Mouse (Mus musculus) midbrain, postnatal 0 days (tissue): ENCODE measurements around the gene Col4a2. TPM values are rescaled to one million over a fixed set of nuclear protein-coding genes. Genes with fewer than 3 reads are reported as not detected.

ENCODE experiments used
- ATAC-seq: fragments of 200-750 bp; cut with Nextera tagmentation; 2 replicates; pipeline ENCODE4 v1.8.0; 2017; ENCODE audit warnings: moderate number of reproducible peaks, mild to moderate bottlenecking, moderate TSS enrichment, moderate library complexity; ENCODE audit not compliant: low FRiP score
- DNase-seq: peaks from one replicate; pipeline ENCODE4 v3.0.0-alpha.2; 2015; ENCODE audit warnings: low spot score
- H3K27ac ChIP-seq: fragments of 300-500 bp; sonication (generic); 2 replicates; pipeline ENCODE4 v1.5.1; 2014; ENCODE audit warnings: low read depth, mild to moderate bottlenecking, low read length, mixed read lengths
- H3K27me3 ChIP-seq: fragments of 300-500 bp; sonication (generic); 2 replicates; pipeline ENCODE4 v1.6.1; 2014; ENCODE audit warnings: low read length, control low read depth, mixed read lengths; ENCODE audit not compliant: insufficient read depth
- H3K36me3 ChIP-seq: fragments of 300-500 bp; sonication (generic); 2 replicates; pipeline ENCODE4 v1.6.1; 2014; ENCODE audit warnings: low read length, control low read depth, mixed read lengths; ENCODE audit not compliant: insufficient read depth
- H3K4me1 ChIP-seq: fragments of 300-500 bp; sonication (generic); 2 replicates; pipeline ENCODE4 v1.6.1; 2014; ENCODE audit warnings: mild to moderate bottlenecking, control low read depth, antibody characterized with exemption, low read length, mixed read lengths; ENCODE audit not compliant: insufficient read depth
- H3K4me2 ChIP-seq: fragments of 300-500 bp; sonication (generic); 2 replicates; pipeline ENCODE4 v1.6.1; 2014; ENCODE audit warnings: low read depth, mild to moderate bottlenecking, low read length, mixed read lengths; ENCODE audit not compliant: poor library complexity, severe bottlenecking
- H3K4me3 ChIP-seq: fragments of 300-500 bp; sonication (generic); 2 replicates; pipeline ENCODE4 v1.5.1; 2014; ENCODE audit warnings: low read depth, mild to moderate bottlenecking, low read length, moderate library complexity
- H3K9ac ChIP-seq: fragments of 300-500 bp; sonication (generic); replicated peaks from 2 replicates; pipeline ENCODE4 v1.6.1; 2014; ENCODE audit warnings: mild to moderate bottlenecking, low read length, moderate library complexity, mixed read lengths; ENCODE audit not compliant: poor library complexity, severe bottlenecking
- H3K9me3 ChIP-seq: fragments of 300-500 bp; sonication (generic); 2 replicates; pipeline ENCODE4 v1.6.1; 2016; ENCODE audit warnings: low read length, control low read depth
- CTCF ChIP-seq: IDR thresholded peaks from 2 replicates; pipeline ENCODE4 v1.5.1; 2016; ENCODE audit warnings: antibody characterized with exemption, mild to moderate bottlenecking
- WGBS: fragments of 180-500 bp; shearing (Covaris S2); extraction: QIAGEN DNeasy Blood & Tissue Kit; methylation state at CpG from one replicate; pipeline ENCODE4 v1.1.7; 2014; 5-methylcytosine and 5-hydroxymethylcytosine counted together
- polyA plus RNA-seq: library from polyadenylated mRNA; unstranded; fragments of >200 nt; fragmentation: Nextera tagmentation; extraction: Ambion mirVana; gene quantifications from 2 replicates; pipeline ENCODE4 v1.2.1, GENCODE M21; 2015
- total RNA-seq: library from RNA; depleted of rRNA; stranded (reverse); fragments of >200 nt; gene quantifications from 2 replicates; pipeline ENCODE4 v1.2.3, GENCODE M21; 2014

Gene Col4a2
- total and polyA plus RNA-seq, 2 experiments from 2014 or later: 31.3 to 92.5 TPM

GRCm38 (mm10) chr8:11340310-11341110 is 27.9 kb downstream of the Col4a2 start:
- TF ChIP-seq CTCF: no peak
- Histone ChIP-seq H3K9me3 (no peaks in the 10 kb centered on the region), H3K27ac (no peak overlapping the region), H3K9ac (no peak overlapping the region), H3K36me3 (no peaks in the 10 kb centered on the region), H3K27me3 (no peaks in the 10 kb centered on the region), H3K4me1 (no peaks in the 10 kb centered on the region), H3K4me2 (no peak overlapping the region), H3K4me3 (no peak overlapping the region)
- WGBS: 79% methylated on average over 12 of the region's 12 CpGs
- no peak for DNase-seq
- no peak for ATAC-seq

DNA sequence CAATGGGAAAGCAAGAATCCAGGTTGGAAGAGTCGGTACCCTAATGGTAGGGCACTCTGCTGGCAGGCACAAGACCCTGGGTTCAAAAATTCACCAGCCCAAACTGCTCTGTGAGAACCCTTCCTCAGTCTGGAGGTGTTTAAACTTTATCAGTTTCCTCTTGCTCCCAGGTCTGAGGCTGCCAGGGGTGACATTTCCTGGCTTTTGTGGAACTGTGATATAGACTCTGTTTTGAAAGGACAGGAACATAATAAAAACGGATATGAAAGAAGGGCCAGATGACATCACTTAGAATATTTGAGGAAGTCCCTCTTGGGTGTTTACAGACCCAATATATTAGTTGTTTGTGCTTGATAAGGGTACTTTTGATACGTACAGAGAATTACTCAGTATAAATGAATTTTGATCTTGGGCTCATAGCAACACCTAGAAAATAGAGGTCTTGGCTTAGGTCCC is 28.5 kb downstream of the Col4a2 start:
- Histone ChIP-seq H3K9ac (no peak overlapping the region), H3K4me2 (no peak overlapping the region), H3K36me3 (no peaks in the 10 kb centered on the region), H3K27ac (no peak overlapping the region), H3K4me1 (no peaks in the 10 kb centered on the region), H3K9me3 (no peaks in the 10 kb centered on the region), H3K27me3 (no peaks in the 10 kb centered on the region), H3K4me3 (no peak overlapping the region)
- ATAC-seq: no peak
- WGBS: 82% methylated on average over 3 of the region's 3 CpGs
- DNase-seq: no peak
- TF ChIP-seq CTCF: no peak

DNA sequence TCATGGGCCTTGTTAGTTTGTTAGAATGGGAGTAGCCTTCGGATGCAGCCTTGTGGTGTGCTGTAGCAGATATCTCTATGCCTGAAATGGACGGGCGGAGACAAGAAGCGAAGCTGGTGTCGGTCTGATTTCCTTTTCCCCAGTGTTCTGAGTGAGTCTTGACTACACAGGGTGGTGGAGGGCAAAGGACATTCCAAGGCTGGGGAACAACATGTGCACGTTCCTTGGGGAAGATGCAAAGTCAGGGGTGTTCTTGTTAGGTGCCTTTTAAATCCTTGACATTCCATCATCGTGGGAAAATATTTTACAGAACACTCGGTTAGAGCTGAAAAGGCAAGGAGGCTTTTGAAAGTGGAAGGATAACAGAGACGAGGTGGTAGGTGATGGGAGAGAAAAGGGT is 31.9 kb downstream of the Col4a2 start:
- H3K36me3 ChIP-seq: no peaks in the 10 kb centered on the region
- H3K27ac ChIP-seq: no peak overlapping the region
- no peak overlapping the region for H3K4me2 ChIP-seq
- no peak for DNase-seq
- no peaks in the 10 kb centered on the region for H3K4me1 ChIP-seq
- WGBS: 83% methylated on average over 9 of the region's 9 CpGs
- H3K27me3 ChIP-seq: no peaks in the 10 kb centered on the region
- H3K4me3 ChIP-seq: no peak overlapping the region
- no peak for TF ChIP-seq CTCF
- H3K9ac ChIP-seq: no peak overlapping the region
- no peaks in the 10 kb centered on the region for H3K9me3 ChIP-seq
- ATAC-seq: no peak

- H3K27ac ChIP-seq: no peak overlapping the region
- H3K4me3 ChIP-seq: no peak overlapping the region
- no peaks in the 10 kb centered on the region for H3K4me1 ChIP-seq
- no peaks in the 10 kb centered on the region for H3K9me3 ChIP-seq
- 91% methylated on average over 10 of the region's 10 CpGs for WGBS
- H3K4me2 ChIP-seq: no peak overlapping the region
- no peak for TF ChIP-seq CTCF
- H3K9ac ChIP-seq: no peak overlapping the region
- no peak for DNase-seq
- H3K27me3 ChIP-seq: no peaks in the 10 kb centered on the region
- no peaks in the 10 kb centered on the region for H3K36me3 ChIP-seq
- no peak for ATAC-seq
These were observed 33.6 kb downstream of the Col4a2 start for GRCm38 (mm10) chr8:11346225-11346624.

- H3K4me1 ChIP-seq: no peaks in the 10 kb centered on the region
- no peak overlapping the region for H3K4me2 ChIP-seq
- H3K9ac ChIP-seq: no peak overlapping the region
- DNase-seq: no peak
- H3K9me3 ChIP-seq: no peaks in the 10 kb centered on the region
- no peaks in the 10 kb centered on the region for H3K36me3 ChIP-seq
- WGBS: 81% methylated on average over 9 of the region's 9 CpGs
- H3K27me3 ChIP-seq: no peaks in the 10 kb centered on the region
- no peak for ATAC-seq
- TF ChIP-seq CTCF: no peak
- H3K27ac ChIP-seq: no peak overlapping the region
- no peak overlapping the region for H3K4me3 ChIP-seq
These were observed 35.1 kb downstream of the Col4a2 start for GRCm38 (mm10) chr8:11347699-11348098.

- no peak for ATAC-seq
- no peaks in the 10 kb centered on the region for H3K4me1 ChIP-seq
- H3K4me3 ChIP-seq: no peak overlapping the region
- WGBS: 91% methylated on average over 11 of the region's 11 CpGs
- no peak overlapping the region for H3K9ac ChIP-seq
- no peaks in the 10 kb centered on the region for H3K27me3 ChIP-seq
- H3K9me3 ChIP-seq: no peaks in the 10 kb centered on the region
- no peak for DNase-seq
- H3K27ac ChIP-seq: no peak overlapping the region
- H3K36me3 ChIP-seq: no peaks in the 10 kb centered on the region
- TF ChIP-seq CTCF: no peak
- H3K4me2 ChIP-seq: no peak overlapping the region
These were observed 36.0 kb downstream of the Col4a2 start for GRCm38 (mm10) chr8:11348622-11349021.
